Mouse (Mus musculus): ENCODE measurements at regions not wholly inside any gene's neighbourhood (a gene's known extent, or its start where the extent isn't known, plus 50 kb on each side); places are given as distances from the start of the nearest gene placed in this dataset.
"Not testable (repeated sequence)": the region's sequence is repeated elsewhere in the genome, so short reads cannot be mapped to it uniquely, and the experiment has no call there.

DNA sequence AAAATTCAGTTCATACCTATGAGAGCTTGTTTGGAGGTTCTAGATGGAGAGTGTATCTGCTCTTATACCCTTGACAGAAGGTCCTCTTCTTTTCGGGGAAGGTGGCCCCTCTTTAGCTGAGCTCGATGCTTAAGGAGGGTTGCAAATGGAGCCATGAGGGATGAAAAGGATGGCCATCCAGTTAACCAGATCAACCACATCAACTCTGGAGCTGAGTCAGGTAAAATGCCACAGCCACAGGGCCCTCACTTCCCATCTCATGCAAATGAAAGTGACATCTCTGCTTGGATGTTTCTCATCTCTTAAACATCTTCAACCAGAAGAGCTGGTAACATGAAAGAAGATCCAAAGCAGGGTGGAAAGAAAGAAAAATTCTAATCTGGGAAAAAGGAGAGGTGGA, 105.0 kb downstream of the A730009L09Rik start:
- H3K27me3 ChIP-seq (ENCODE audit: control insufficient read depth, insufficient read depth, low read length, poor library complexity, severe bottlenecking), result no peaks in the 10 kb centered on the region
- H3K36me3 ChIP-seq (ENCODE audit: control insufficient read depth, insufficient read depth, low read length, poor library complexity, severe bottlenecking), result no peaks in the 10 kb centered on the region
- DNase-seq (ENCODE audit: low read depth, low spot score), result no peak

DNA sequence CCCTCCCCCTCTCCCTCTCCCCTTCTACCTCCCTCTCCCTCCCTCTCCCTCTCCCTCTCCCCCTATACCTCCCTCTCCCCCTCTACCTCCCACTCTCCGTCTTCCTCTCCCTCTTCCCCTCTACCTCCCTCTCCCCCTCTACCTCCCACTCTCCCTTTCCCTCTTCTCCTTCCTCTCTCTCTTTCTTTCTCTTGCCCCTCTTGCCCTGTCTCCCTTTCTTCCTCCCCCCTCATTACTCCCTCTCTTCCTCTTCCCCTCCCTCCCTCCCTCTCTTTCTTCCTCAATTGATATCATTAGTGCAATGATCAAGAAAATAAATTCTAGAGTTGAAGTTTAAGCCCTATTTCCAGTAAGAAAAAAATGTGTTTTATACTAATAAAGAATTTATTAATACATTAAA, 105.9 kb downstream of the A730009L09Rik start:
- Histone ChIP-seq H3K36me3 (ENCODE audit: control insufficient read depth, insufficient read depth, low read length, poor library complexity, severe bottlenecking) (no peaks in the 10 kb centered on the region), H3K27me3 (ENCODE audit: control insufficient read depth, insufficient read depth, low read length, poor library complexity, severe bottlenecking) (no peaks in the 10 kb centered on the region)
- no peak for DNase-seq (ENCODE audit: low read depth, low spot score)

- H3K27me3 ChIP-seq (ENCODE audit: control insufficient read depth, insufficient read depth, low read length, poor library complexity, severe bottlenecking), result no peaks in the 10 kb centered on the region
- no peaks in the 10 kb centered on the region for H3K36me3 ChIP-seq (ENCODE audit: control insufficient read depth, insufficient read depth, low read length, poor library complexity, severe bottlenecking)
- peak; percentile 81 for DNase-seq (ENCODE audit: low read depth, low spot score)
Observed at GRCm38 (mm10) chr16:84621300-84622031, 106.5 kb downstream of the A730009L09Rik start.

- Histone ChIP-seq H3K36me3 (ENCODE audit: control insufficient read depth, insufficient read depth, low read length, poor library complexity, severe bottlenecking) (no peaks in the 10 kb centered on the region), H3K27me3 (ENCODE audit: control insufficient read depth, insufficient read depth, low read length, poor library complexity, severe bottlenecking) (no peaks in the 10 kb centered on the region)
- DNase-seq (ENCODE audit: low read depth, low spot score), result no peak
Observed at GRCm38 (mm10) chr16:84623346-84624085, 108.6 kb downstream of the A730009L09Rik start.

GRCm38 (mm10) chr16:84624443-84625109, 109.7 kb downstream of the A730009L09Rik start:
- H3K27me3 ChIP-seq (ENCODE audit: control insufficient read depth, insufficient read depth, low read length, poor library complexity, severe bottlenecking), result no peaks in the 10 kb centered on the region
- DNase-seq (ENCODE audit: low read depth, low spot score), result no peak
- H3K36me3 ChIP-seq (ENCODE audit: control insufficient read depth, insufficient read depth, low read length, poor library complexity, severe bottlenecking), result no peaks in the 10 kb centered on the region

DNA sequence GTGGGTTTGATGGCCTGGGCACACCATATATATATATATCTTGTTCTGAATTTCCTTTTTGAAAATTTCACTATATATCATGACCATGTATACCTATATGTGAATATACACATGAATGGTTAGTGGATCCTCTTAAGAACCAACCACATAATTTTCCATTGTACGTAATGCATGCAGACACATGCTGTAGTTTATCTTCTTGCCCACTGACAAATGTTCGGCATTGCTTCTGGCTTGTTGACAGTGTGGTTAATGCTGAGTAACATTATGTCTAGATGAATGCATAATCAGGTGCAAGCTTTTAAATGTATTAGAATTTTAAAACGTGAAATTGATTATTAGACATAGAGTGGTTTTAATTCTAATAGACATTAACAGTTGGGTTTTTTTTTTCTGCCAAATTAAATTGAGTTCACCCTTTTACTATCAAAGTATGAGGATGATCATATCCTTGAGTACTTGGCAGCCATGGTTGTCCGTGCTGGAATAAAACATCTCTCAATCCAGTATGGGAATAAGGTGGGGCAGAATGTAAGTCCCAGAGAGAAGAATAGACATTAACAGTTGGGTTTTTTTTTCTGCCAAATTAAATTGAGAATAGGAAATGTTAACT, 110.3 kb downstream of the A730009L09Rik start:
- Histone ChIP-seq H3K27me3 (ENCODE audit: control insufficient read depth, insufficient read depth, low read length, poor library complexity, severe bottlenecking) (no peaks in the 10 kb centered on the region), H3K36me3 (ENCODE audit: control insufficient read depth, insufficient read depth, low read length, poor library complexity, severe bottlenecking) (no peaks in the 10 kb centered on the region)
- DNase-seq (ENCODE audit: low read depth, low spot score), result no peak

DNA sequence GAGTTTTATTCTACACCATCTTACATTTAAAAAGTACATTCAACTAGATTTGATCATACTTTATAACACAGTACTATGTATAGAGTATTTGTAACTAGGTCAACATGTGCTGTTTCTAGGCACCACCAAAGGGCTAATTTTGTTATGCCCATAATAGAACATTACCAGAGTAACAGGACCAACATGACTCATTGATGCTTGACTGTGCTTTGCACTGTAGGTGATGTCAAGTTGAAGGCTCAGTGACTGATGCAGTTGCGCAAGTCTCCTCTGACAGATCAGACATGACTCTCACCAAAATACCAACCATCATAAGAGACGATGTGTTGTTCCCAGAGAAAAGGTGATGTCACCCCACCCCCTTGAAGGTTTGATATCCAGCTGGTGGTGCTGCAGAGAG, 108.5 kb downstream of the Mrpl39 start:
- Histone ChIP-seq H3K27me3 (ENCODE audit: control insufficient read depth, insufficient read depth, low read length, poor library complexity, severe bottlenecking) (no peaks in the 10 kb centered on the region), H3K36me3 (ENCODE audit: control insufficient read depth, insufficient read depth, low read length, poor library complexity, severe bottlenecking) (no peaks in the 10 kb centered on the region)
- peak; percentile 12 for DNase-seq (ENCODE audit: low read depth, low spot score)

- Histone ChIP-seq H3K27me3 (ENCODE audit: control insufficient read depth, insufficient read depth, low read length, poor library complexity, severe bottlenecking) (no peaks in the 10 kb centered on the region), H3K36me3 (ENCODE audit: control insufficient read depth, insufficient read depth, low read length, poor library complexity, severe bottlenecking) (no peaks in the 10 kb centered on the region)
- DNase-seq (ENCODE audit: low read depth, low spot score), result no peak
Observed at GRCm38 (mm10) chr16:84629868-84630267, 105.7 kb downstream of the Mrpl39 start.

GRCm38 (mm10) chr16:84644446-84644845, 91.1 kb downstream of the Mrpl39 start:
- H3K27me3 ChIP-seq (ENCODE audit: control insufficient read depth, insufficient read depth, low read length, poor library complexity, severe bottlenecking); H3K36me3 ChIP-seq (ENCODE audit: control insufficient read depth, insufficient read depth, low read length, poor library complexity, severe bottlenecking): not testable (repeated sequence)
- DNase-seq (ENCODE audit: low read depth, low spot score), result peak; percentile 43

GRCm38 (mm10) chr16:84646172-84646684, 89.3 kb downstream of the Mrpl39 start:
- peak; percentile 9 for DNase-seq (ENCODE audit: low read depth, low spot score)

DNA sequence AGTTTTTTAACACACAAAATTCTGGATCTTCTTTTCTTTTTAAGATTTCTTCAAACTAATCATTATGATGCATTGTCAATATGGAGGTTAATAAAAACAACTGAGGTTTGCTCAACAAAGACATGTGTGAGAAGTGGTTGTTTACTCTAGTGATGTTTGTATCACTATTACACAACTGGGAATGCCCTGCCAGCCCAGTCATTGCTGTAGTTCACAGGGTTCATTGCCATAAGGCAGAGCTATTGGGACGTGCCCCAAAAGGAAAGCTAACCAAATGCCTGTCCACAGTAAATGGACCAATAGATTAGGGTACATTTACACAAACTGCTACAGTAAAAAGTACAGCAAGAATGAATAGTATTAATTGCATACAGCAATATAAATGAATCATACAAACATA, 84.9 kb downstream of the Mrpl39 start:
- H3K27me3 ChIP-seq (ENCODE audit: control insufficient read depth, insufficient read depth, low read length, poor library complexity, severe bottlenecking), result no peaks in the 10 kb centered on the region
- DNase-seq (ENCODE audit: low read depth, low spot score), result no peak
- no peaks in the 10 kb centered on the region for H3K36me3 ChIP-seq (ENCODE audit: control insufficient read depth, insufficient read depth, low read length, poor library complexity, severe bottlenecking)

More at GRCm38 (mm10) chr16:84646172-84646684, 89.3 kb downstream of the Mrpl39 start:
- no peaks in the 10 kb centered on the region for H3K27me3 ChIP-seq (ENCODE audit: control insufficient read depth, insufficient read depth, low read length, poor library complexity, severe bottlenecking)
- H3K36me3 ChIP-seq (ENCODE audit: control insufficient read depth, insufficient read depth, low read length, poor library complexity, severe bottlenecking), result no peaks in the 10 kb centered on the region

- peak; percentile 4 for DNase-seq (ENCODE audit: low read depth, low spot score)
- Histone ChIP-seq H3K27me3 (ENCODE audit: control insufficient read depth, insufficient read depth, low read length, poor library complexity, severe bottlenecking) (no peaks in the 10 kb centered on the region), H3K36me3 (ENCODE audit: control insufficient read depth, insufficient read depth, low read length, poor library complexity, severe bottlenecking) (no peaks in the 10 kb centered on the region)
Observed at GRCm38 (mm10) chr16:84653873-84654272, 81.7 kb downstream of the Mrpl39 start.

DNA sequence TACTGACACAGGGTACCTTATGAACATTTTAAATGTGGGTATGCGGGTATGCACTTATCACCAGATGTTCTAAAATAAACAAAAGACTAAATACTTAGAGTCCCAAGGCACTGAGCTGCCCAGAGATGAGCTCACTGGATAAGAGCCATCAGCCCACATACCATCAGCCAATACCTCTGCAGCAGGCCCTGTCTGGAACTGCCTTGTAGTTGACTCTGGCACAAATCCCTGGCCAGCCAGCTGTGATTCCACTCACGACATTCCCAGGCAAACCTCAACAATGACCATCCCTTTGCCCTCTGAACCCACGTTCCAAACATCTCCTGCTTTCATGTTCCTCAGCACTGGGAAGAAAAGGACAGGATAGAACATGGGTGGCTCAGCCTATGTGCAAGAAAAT, 73.7 kb downstream of the Mrpl39 start:
- H3K27me3 ChIP-seq (ENCODE audit: control insufficient read depth, insufficient read depth, low read length, poor library complexity, severe bottlenecking), result no peaks in the 10 kb centered on the region
- no peaks in the 10 kb centered on the region for H3K36me3 ChIP-seq (ENCODE audit: control insufficient read depth, insufficient read depth, low read length, poor library complexity, severe bottlenecking)
- no peak for DNase-seq (ENCODE audit: low read depth, low spot score)

- Histone ChIP-seq H3K27me3 (ENCODE audit: control insufficient read depth, insufficient read depth, low read length, poor library complexity, severe bottlenecking) (no peaks in the 10 kb centered on the region), H3K36me3 (ENCODE audit: control insufficient read depth, insufficient read depth, low read length, poor library complexity, severe bottlenecking) (no peaks in the 10 kb centered on the region)
- no peak for DNase-seq (ENCODE audit: low read depth, low spot score)
Observed at GRCm38 (mm10) chr16:84663581-84663980, 72.0 kb downstream of the Mrpl39 start.

Data from splenic B cell, adult 2 months (primary cell).